Mouse (Mus musculus) heart, embryonic 11.5 days (tissue): ENCODE data around the gene Terb1. TPM values are rescaled to one million over a fixed set of nuclear protein-coding genes. Genes with fewer than 3 reads are reported as not detected.

ENCODE experiments used
- ATAC-seq: fragments of 200-750 bp; cut with Nextera tagmentation; replicated peaks from 2 replicates; pipeline ENCODE4 v1.8.0; 2017; ENCODE audit warnings: moderate library complexity; ENCODE audit not compliant: insufficient number of reproducible peaks, low FRiP score, low TSS enrichment
- H3K27ac ChIP-seq: fragments of 300-500 bp; sonication (generic); 2 replicates; pipeline ENCODE4 v1.5.1; 2014; ENCODE audit warnings: mild to moderate bottlenecking, low read depth, low read length
- H3K27me3 ChIP-seq: fragments of 300-500 bp; sonication (generic); 2 replicates; pipeline ENCODE4 v1.6.1; 2014; ENCODE audit warnings: mild to moderate bottlenecking, low read length, mixed read lengths; ENCODE audit not compliant: control insufficient read depth, insufficient read depth
- H3K36me3 ChIP-seq: fragments of 300-500 bp; sonication (generic); 2 replicates; pipeline ENCODE4 v1.6.1; 2014; ENCODE audit warnings: mild to moderate bottlenecking, low read length, moderate library complexity, mixed read lengths; ENCODE audit not compliant: control insufficient read depth, insufficient read depth
- H3K4me1 ChIP-seq: fragments of 300-500 bp; sonication (generic); 2 replicates; pipeline ENCODE4 v1.6.1; 2014; ENCODE audit warnings: low read length; ENCODE audit not compliant: control insufficient read depth, insufficient read depth
- H3K4me2 ChIP-seq: fragments of 300-500 bp; sonication (generic); 2 replicates; pipeline ENCODE4 v1.6.1; 2014; ENCODE audit warnings: mild to moderate bottlenecking, moderate library complexity
- H3K4me3 ChIP-seq: fragments of 300-500 bp; sonication (generic); 2 replicates; pipeline ENCODE4 v1.5.1; 2014; ENCODE audit warnings: low read depth, low read length
- H3K9ac ChIP-seq: fragments of 300-500 bp; sonication (generic); 2 replicates; pipeline ENCODE4 v1.6.1; 2014; ENCODE audit warnings: mild to moderate bottlenecking, low read depth, low read length, moderate library complexity
- H3K9me3 ChIP-seq: fragments of 300-500 bp; sonication (generic); replicated peaks from 2 replicates; pipeline ENCODE4 v1.6.1; 2016; ENCODE audit warnings: low read length; ENCODE audit not compliant: control insufficient read depth
- WGBS: fragments of 180-500 bp; shearing (Covaris S2); extraction: QIAGEN DNeasy Blood & Tissue Kit; methylation state at CpG from one replicate; pipeline ENCODE4 v1.1.7; 2014; ENCODE audit not compliant: insufficient replicate concordance; 5-methylcytosine and 5-hydroxymethylcytosine counted together
- polyA plus RNA-seq: library from polyadenylated mRNA; unstranded; fragments of >200 nt; fragmentation: Nextera tagmentation; extraction: Ambion mirVana; gene quantifications from 2 replicates; pipeline ENCODE4 v1.2.1, GENCODE M21; 2014

The Terb1 gene
- polyA plus RNA-seq, 1 experiment from 2014 or later, result 0.39 TPM

- 84% methylated on average over 2 of the region's 2 CpGs for WGBS
Observed at GRCm38 (mm10) chr8:104539566-104539965, 29.9 kb upstream of the Terb1 start.

GRCm38 (mm10) chr8:104538896-104539295 lies 29.2 kb upstream of the Terb1 start:
- no peak for ATAC-seq
- H3K4me3 ChIP-seq, result no peak overlapping the region
- no peak overlapping the region for H3K4me2 ChIP-seq
- peaks cover 54% of the 10 kb centered on the region for H3K27me3 ChIP-seq
- H3K36me3 ChIP-seq, result no peaks in the 10 kb centered on the region
- H3K4me1 ChIP-seq, result 0 out of 2 replicates have a peak, but pooled peaks cover 10% of the 10 kb centered on the region
- H3K27ac ChIP-seq, result no peak overlapping the region
- no peak overlapping the region for H3K9ac ChIP-seq
- WGBS, result 80% methylated on average over 4 of the region's 4 CpGs
- H3K9me3 ChIP-seq, result no peaks in the 10 kb centered on the region

More at GRCm38 (mm10) chr8:104539566-104539965, 29.9 kb upstream of the Terb1 start:
- no peak overlapping the region for H3K9ac ChIP-seq
- no peaks in the 10 kb centered on the region for H3K36me3 ChIP-seq
- ATAC-seq, result no peak
- no peak overlapping the region for H3K4me3 ChIP-seq
- H3K27me3 ChIP-seq, result peaks cover 56% of the 10 kb centered on the region
- H3K9me3 ChIP-seq, result no peaks in the 10 kb centered on the region
- no peak overlapping the region for H3K27ac ChIP-seq
- 0 out of 2 replicates have a peak, but pooled peaks cover 10% of the 10 kb centered on the region for H3K4me1 ChIP-seq
- H3K4me2 ChIP-seq, result no peak overlapping the region

DNA sequence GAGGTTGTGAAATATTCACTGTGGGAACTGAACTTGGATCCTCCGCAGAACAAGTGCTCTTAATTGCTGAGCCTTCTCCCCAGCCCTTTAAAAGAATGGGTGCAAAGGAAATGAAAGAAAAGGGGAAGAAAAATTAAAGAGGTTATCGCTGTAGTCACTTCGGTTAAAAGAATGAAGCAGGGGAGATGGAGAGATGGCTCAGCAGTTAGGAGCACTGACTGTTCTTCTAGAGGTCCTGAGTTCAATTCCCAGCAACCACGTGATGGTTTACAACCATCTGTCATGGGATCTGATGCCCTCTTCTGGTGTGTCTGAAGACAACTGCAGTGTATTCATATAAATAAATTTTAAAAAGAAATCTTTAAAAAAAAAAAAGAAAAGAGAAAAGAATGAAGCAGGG lies 26.3 kb upstream of the Terb1 start:
- Histone ChIP-seq H3K4me2 (no peak overlapping the region; the same call in 1 of the 2 replicates), H3K9ac (no peak overlapping the region), H3K27ac (no peak overlapping the region), H3K27me3 (peaks cover 25% of the 10 kb centered on the region), H3K4me1 (peaks cover 18% of the 10 kb centered on the region; the same call in 1 of the 2 replicates), H3K4me3 (no peak overlapping the region), H3K36me3 (0 out of 2 replicates have a peak, but pooled peaks cover 3% of the 10 kb centered on the region), H3K9me3 (no peaks in the 10 kb centered on the region)
- no peak for ATAC-seq
- 78% methylated on average over 4 of the region's 4 CpGs for WGBS

- Histone ChIP-seq H3K9ac (peak overlapping the region; percentile 93; the same call in 1 of the 2 replicates), H3K36me3 (0 out of 2 replicates have a peak, but pooled peaks cover 3% of the 10 kb centered on the region), H3K4me2 (peak overlapping the region; percentile 76), H3K27ac (no peak overlapping the region), H3K4me1 (peaks cover 18% of the 10 kb centered on the region; the same call in 1 of the 2 replicates), H3K9me3 (no peaks in the 10 kb centered on the region), H3K4me3 (peak overlapping the region; percentile 94), H3K27me3 (peaks cover 19% of the 10 kb centered on the region)
- ATAC-seq, result no peak
- 26% methylated on average over 7 of the region's 7 CpGs for WGBS
Observed at GRCm38 (mm10) chr8:104535378-104535777, 25.7 kb upstream of the Terb1 start.

GRCm38 (mm10) chr8:104534779-104535141 lies 25.1 kb upstream of the Terb1 start:
- WGBS, result 11% methylated on average over 9 of the region's 9 CpGs
- Histone ChIP-seq H3K27me3 (peaks cover 12% of the 10 kb centered on the region), H3K4me3 (peak overlapping the region; percentile 94), H3K36me3 (0 out of 2 replicates have a peak, but pooled peaks cover 3% of the 10 kb centered on the region), H3K9ac (peak overlapping the region; percentile 93), H3K9me3 (no peaks in the 10 kb centered on the region), H3K4me2 (peak overlapping the region; percentile 76), H3K27ac (no peak overlapping the region), H3K4me1 (peaks cover 18% of the 10 kb centered on the region; the same call in 1 of the 2 replicates)
- ATAC-seq, result peak; percentile 53

- Histone ChIP-seq H3K4me1 (peaks cover 18% of the 10 kb centered on the region; the same call in 1 of the 2 replicates), H3K27me3 (peaks cover 7% of the 10 kb centered on the region), H3K4me3 (peak within 1 kb of the TSS; percentile 94), H3K4me2 (peak within 1 kb of the TSS; percentile 76), H3K9ac (peak within 1 kb of the TSS; percentile 93), H3K9me3 (no peaks in the 10 kb centered on the region), H3K27ac (peak within 1 kb of the TSS; percentile 78), H3K36me3 (0 out of 2 replicates have a peak, but pooled peaks cover 3% of the 10 kb centered on the region)
- ATAC-seq, result peak; percentile 96
- under 1% methylated on average over 70 of the region's 70 CpGs for WGBS
Observed at GRCm38 (mm10) chr8:104533971-104534778, 24.5 kb upstream of the Terb1 start, which contains the start of the genes Nae1 and Car7. TSS of gene Nae1 (minus strand) at chr8:104534637. TSS of gene Car7 (plus strand) at chr8:104534689.

DNA sequence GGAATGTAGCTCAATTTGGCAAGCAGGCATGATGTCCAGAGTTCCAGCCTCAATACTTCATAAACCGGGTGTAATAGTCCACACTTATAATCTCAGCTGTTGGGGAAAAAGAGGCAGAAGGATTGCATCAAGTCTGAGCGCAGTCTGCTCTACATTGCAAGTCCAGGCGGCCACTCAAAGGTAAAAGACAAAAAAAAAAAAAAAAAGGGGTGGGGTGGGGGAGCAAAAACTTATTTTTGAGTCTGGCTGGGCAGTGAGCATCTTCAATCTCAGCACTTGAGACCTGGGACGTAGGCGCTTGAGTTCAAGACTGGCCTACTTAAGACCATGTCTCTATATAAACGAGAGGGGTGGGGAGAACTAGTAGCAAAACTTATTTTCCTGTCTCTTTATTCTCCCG lies 23.8 kb upstream of the Terb1 start:
- 30% methylated on average over 7 of the region's 7 CpGs for WGBS
- H3K27ac ChIP-seq, result no peak overlapping the region
- peak overlapping the region; percentile 76 for H3K4me2 ChIP-seq
- peaks cover under 1% of the 10 kb centered on the region for H3K27me3 ChIP-seq
- H3K9ac ChIP-seq, result peak overlapping the region; percentile 93
- no peaks in the 10 kb centered on the region for H3K9me3 ChIP-seq
- H3K4me1 ChIP-seq, result peaks cover 18% of the 10 kb centered on the region; the same call in 1 of the 2 replicates
- 0 out of 2 replicates have a peak, but pooled peaks cover 3% of the 10 kb centered on the region for H3K36me3 ChIP-seq
- ATAC-seq, result no peak
- peak overlapping the region; percentile 94 for H3K4me3 ChIP-seq

DNA sequence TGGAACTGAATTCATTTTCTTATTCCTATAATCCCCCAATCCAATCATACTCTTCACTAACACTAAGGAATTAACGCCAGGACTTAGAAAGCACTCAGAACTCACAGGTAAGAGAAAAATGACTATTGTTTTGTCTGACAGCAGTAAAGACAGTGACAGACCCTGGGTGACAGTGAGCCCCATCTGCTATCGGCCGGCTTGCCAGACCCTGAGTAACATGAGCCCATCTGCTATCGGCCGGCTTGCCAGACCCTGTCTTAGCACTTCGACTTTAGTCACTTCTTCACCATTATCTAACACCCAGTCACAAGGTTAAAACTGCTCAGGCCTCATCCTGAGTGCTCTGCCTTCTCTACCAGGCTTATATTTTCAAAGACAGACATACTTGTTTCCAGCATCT lies 20.0 kb upstream of the Terb1 start:
- 72% methylated on average over 6 of the region's 6 CpGs for whole genome bisulfite sequencing
- H3K4me3 ChIP-seq, result no peak overlapping the region
- H3K36me3 ChIP-seq, result 0 out of 2 replicates have a peak, but pooled peaks cover 3% of the 10 kb centered on the region
- no peak overlapping the region for H3K27ac ChIP-seq
- peaks cover 12% of the 10 kb centered on the region; the same call in 1 of the 2 replicates for H3K4me1 ChIP-seq
- no peaks in the 10 kb centered on the region for H3K27me3 ChIP-seq
- H3K4me2 ChIP-seq, result no peak overlapping the region
- no peak for ATAC-seq
- no peaks in the 10 kb centered on the region for H3K9me3 ChIP-seq
- no peak overlapping the region for H3K9ac ChIP-seq
